Mouse (Mus musculus) induced T-regulatory cell, adult 2 months (primary cell): ENCODE results near the gene Bag5.
A peak's percentile ranks its signal among the peaks of the same experiment; 100 is the strongest.
"Not testable (repeated sequence)": the region's sequence is repeated elsewhere in the genome, so short reads cannot be mapped to it uniquely, and the experiment has no call there.

Source experiments
- DNase-seq: peaks from one replicate; pipeline ENCODE4 v3.0.0-alpha.2; 2012; ENCODE audit warnings: low read depth

Bag5 gene

GRCm38 (mm10) chr12:111736676-111737075 is 23.6 kb upstream of the Bag5 start:
- not testable (repeated sequence) for DNase-seq

- DNase-seq, result no peak
These were observed 21.9 kb upstream of the Bag5 start for GRCm38 (mm10) chr12:111734912-111735311.

GRCm38 (mm10) chr12:111732921-111733320 is 19.9 kb upstream of the Bag5 start:
- DNase-seq, result no peak

- peak; percentile 93 for DNase-seq
These were observed 19.1 kb upstream of the Bag5 start for GRCm38 (mm10) chr12:111731822-111732807.

- no peak for DNase-seq
These were observed 14.9 kb upstream of the Bag5 start for GRCm38 (mm10) chr12:111727956-111728355.

GRCm38 (mm10) chr12:111726122-111726463 is 13.0 kb upstream of the Bag5 start:
- DNase-seq, result peak; percentile 35

GRCm38 (mm10) chr12:111725338-111726121 is 12.5 kb upstream of the Bag5 start:
- DNase-seq, result no peak

- no peak for DNase-seq
These were observed 11.7 kb upstream of the Bag5 start for GRCm38 (mm10) chr12:111724638-111725337.

GRCm38 (mm10) chr12:111722654-111723053 is 9.6 kb upstream of the Bag5 start:
- DNase-seq, result peak; percentile 63

- DNase-seq, result no peak
These were observed 7.2 kb upstream of the Bag5 start for GRCm38 (mm10) chr12:111720222-111720621.

GRCm38 (mm10) chr12:111718656-111719055 is 5.6 kb upstream of the Bag5 start:
- no peak for DNase-seq

- no peak for DNase-seq
These were observed 3.4 kb upstream of the Bag5 start for GRCm38 (mm10) chr12:111716505-111716904.

GRCm38 (mm10) chr12:111713880-111714279 is 823 bp upstream of the Bag5 start:
- not testable (repeated sequence) for DNase-seq

GRCm38 (mm10) chr12:111712476-111712875 is 581 bp downstream of the Bag5 start:
- DNase-seq, result peak; percentile 39

- no peak for DNase-seq
These were observed 3.0 kb downstream of the Bag5 start for GRCm38 (mm10) chr12:111710091-111710490.

- DNase-seq, result no peak
These were observed 4.9 kb downstream of the Bag5 start for GRCm38 (mm10) chr12:111708181-111708580.

GRCm38 (mm10) chr12:111705186-111705973 is 7.7 kb downstream of the Bag5 start:
- DNase-seq, result no peak

- no peak for DNase-seq
These were observed 8.4 kb downstream of the Bag5 start for GRCm38 (mm10) chr12:111704609-111705008.

GRCm38 (mm10) chr12:111703301-111703700 is 9.8 kb downstream of the Bag5 start:
- DNase-seq, result no peak

GRCm38 (mm10) chr12:111700920-111701458 is 12.1 kb downstream of the Bag5 start:
- DNase-seq, result no peak

- no peak for DNase-seq
These were observed 13.5 kb downstream of the Bag5 start for GRCm38 (mm10) chr12:111699542-111699941.
